Mouse (Mus musculus) R1 (cell line): Measurements from ENCODE around the gene Diaph3.

Experiments
- DNase-seq: peaks from one replicate; pipeline ENCODE4 v3.0.0-alpha.2; 2018; ENCODE audit warnings: low read depth, low spot score

Gene Diaph3

GRCm38 (mm10) chr14:87083911-87084310 is 57.1 kb downstream of the Diaph3 start:
- DNase-seq, result no peak

- DNase-seq, result no peak
Observed at GRCm38 (mm10) chr14:87079725-87080124, 61.3 kb downstream of the Diaph3 start.

GRCm38 (mm10) chr14:87075021-87075531 is 66.0 kb downstream of the Diaph3 start:
- peak; percentile 87 for DNase-seq

GRCm38 (mm10) chr14:87064281-87064680 is 76.8 kb downstream of the Diaph3 start:
- DNase-seq, result no peak

GRCm38 (mm10) chr14:87056169-87056568 is 84.9 kb downstream of the Diaph3 start:
- no peak for DNase-seq

GRCm38 (mm10) chr14:87051187-87051586 is 89.8 kb downstream of the Diaph3 start:
- DNase-seq, result no peak

GRCm38 (mm10) chr14:87044401-87044806 is 96.6 kb downstream of the Diaph3 start:
- DNase-seq, result peak; percentile 90

GRCm38 (mm10) chr14:87020240-87020639 is 120.8 kb downstream of the Diaph3 start:
- no peak for DNase-seq

GRCm38 (mm10) chr14:87019687-87020086 is 121.3 kb downstream of the Diaph3 start:
- DNase-seq, result no peak

- no peak for DNase-seq
Observed at GRCm38 (mm10) chr14:86997318-86997717, 143.7 kb downstream of the Diaph3 start.

GRCm38 (mm10) chr14:86951169-86951568 is 189.9 kb downstream of the Diaph3 start:
- DNase-seq, result no peak

GRCm38 (mm10) chr14:86937953-86938352 is 203.1 kb downstream of the Diaph3 start:
- no peak for DNase-seq

- DNase-seq, result no peak
Observed at GRCm38 (mm10) chr14:86936424-86936823, 204.6 kb downstream of the Diaph3 start.

- DNase-seq, result peak; percentile 7
Observed at GRCm38 (mm10) chr14:86930763-86931162, 210.3 kb downstream of the Diaph3 start.

GRCm38 (mm10) chr14:86926827-86927226 is 214.2 kb downstream of the Diaph3 start:
- DNase-seq, result no peak

- no peak for DNase-seq
Observed at GRCm38 (mm10) chr14:86898898-86899297, 242.1 kb downstream of the Diaph3 start.

GRCm38 (mm10) chr14:86889070-86889804 is 251.8 kb downstream of the Diaph3 start:
- no peak for DNase-seq

- no peak for DNase-seq
Observed at GRCm38 (mm10) chr14:86885417-86886098, 255.5 kb downstream of the Diaph3 start.

GRCm38 (mm10) chr14:86869536-86869935 is 271.5 kb downstream of the Diaph3 start:
- peak; percentile 67 for DNase-seq

- no peak for DNase-seq
Observed at GRCm38 (mm10) chr14:86867143-86867542, 273.9 kb downstream of the Diaph3 start.

GRCm38 (mm10) chr14:86864053-86864452 is 277.0 kb downstream of the Diaph3 start:
- no peak for DNase-seq

- peak; percentile 43 for DNase-seq
Observed at GRCm38 (mm10) chr14:86861277-86861946, 279.6 kb downstream of the Diaph3 start.
